Mouse (Mus musculus): ENCODE data around the gene Defb42. TPM values are rescaled to one million over a fixed set of nuclear protein-coding genes. Genes with fewer than 3 reads are reported as not detected.

Gene Defb42
- polyA plus RNA-seq, 1 experiment from 2014 or later, result 0.37 TPM

DNA sequence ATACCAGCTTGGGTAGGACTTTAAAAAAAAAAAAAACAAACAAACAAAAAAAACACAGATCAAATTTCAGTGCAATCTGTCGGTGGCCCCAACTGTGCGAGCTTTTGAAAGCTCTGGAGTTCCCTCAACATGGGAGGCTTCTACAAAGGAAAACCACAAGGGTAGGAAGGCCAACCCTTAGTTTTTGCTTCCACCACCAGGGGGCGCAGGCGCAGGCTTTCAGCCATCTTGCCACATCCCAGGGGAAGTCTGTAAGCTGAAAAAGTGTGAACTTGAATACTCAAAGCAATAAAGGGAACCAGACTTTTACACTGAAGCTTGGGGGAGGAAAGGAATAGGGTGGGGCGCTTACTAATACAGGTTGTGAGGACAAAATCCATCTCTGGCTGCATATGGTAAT is 4.0 kb downstream of the Defb42 start:
- Histone ChIP-seq H3K9me3 (ENCODE audit: control insufficient read depth, low read length) (no peaks in the 10 kb centered on the region), H3K4me2 (ENCODE audit: low read length) (no peak overlapping the region), H3K27ac (ENCODE audit: low read depth) (no peak overlapping the region), H3K4me3 (ENCODE audit: low read depth, low read length) (no peak overlapping the region), H3K4me1 (replicated peaks; ENCODE audit: control insufficient read depth, insufficient read depth, low read length) (no peaks in the 10 kb centered on the region), H3K27me3 (replicated peaks; ENCODE audit: control insufficient read depth, insufficient read depth, low read length) (no peaks in the 10 kb centered on the region), H3K36me3 (ENCODE audit: control insufficient read depth, insufficient read depth, low read length) (no peaks in the 10 kb centered on the region), H3K9ac (ENCODE audit: low read length) (no peak overlapping the region)
- ATAC-seq (replicated peaks; ENCODE audit: low FRiP score, low TSS enrichment, low read depth) (no peak), DNase-seq (ENCODE audit: low spot score) (peak; percentile 81)
- 35% methylated on average over 5 of the region's 5 CpGs for WGBS

DNA sequence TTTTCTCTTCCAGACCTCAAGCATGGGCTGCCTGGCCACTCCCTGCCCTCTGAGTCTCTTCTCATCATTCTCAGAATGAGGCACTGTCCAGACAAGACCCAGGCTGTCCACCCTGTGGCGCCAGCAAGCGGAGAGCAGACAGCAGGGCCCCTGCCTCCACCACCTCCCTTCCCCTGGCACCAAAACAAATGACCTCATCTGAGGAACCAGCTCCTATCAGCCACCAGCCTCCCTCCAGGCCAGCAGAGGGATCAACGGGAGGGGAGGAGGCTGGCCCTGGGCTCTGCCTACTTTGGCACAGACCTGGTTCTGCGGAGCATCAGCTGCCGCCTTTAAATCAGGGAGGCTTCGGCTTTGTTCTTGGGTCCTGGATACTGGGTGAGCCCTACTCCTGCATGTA is 7.9 kb downstream of the Defb42 start:
- 0 out of 2 replicates have a peak, but pooled peaks have one; percentile 36 for ATAC-seq (replicated peaks; ENCODE audit: low FRiP score, low TSS enrichment, low read depth)

DNA sequence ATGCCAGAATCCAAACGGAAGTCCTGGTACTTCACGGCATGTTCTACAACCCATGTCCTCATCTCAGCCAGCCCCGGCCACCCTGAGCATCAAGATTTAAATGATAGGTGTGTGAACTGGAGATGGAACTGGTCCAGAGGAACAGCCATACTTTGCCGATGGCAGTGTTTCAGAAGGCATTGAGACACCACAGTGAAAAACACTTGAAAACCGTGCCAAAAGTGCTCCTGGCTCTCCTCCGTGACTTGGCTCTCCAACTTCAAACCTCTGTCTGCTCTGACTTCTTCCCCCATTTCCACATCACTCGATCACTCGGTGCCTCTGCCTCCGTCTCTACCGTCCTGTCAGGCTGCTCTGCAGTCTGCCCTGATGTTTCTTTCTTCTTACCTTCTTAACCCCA is 13.6 kb downstream of the Defb42 start:
- no peaks in the 10 kb centered on the region for H3K36me3 ChIP-seq (ENCODE audit: control insufficient read depth, insufficient read depth, low read length)
- no peaks in the 10 kb centered on the region for H3K4me1 ChIP-seq (replicated peaks; ENCODE audit: control insufficient read depth, insufficient read depth, low read length)
- H3K9me3 ChIP-seq (ENCODE audit: control insufficient read depth, low read length), result no peaks in the 10 kb centered on the region
- no peak overlapping the region for H3K4me3 ChIP-seq (ENCODE audit: low read depth, low read length)
- no peak overlapping the region for H3K9ac ChIP-seq (ENCODE audit: low read length)
- ATAC-seq (replicated peaks; ENCODE audit: low FRiP score, low TSS enrichment, low read depth) (no peak), DNase-seq (ENCODE audit: low spot score) (no peak)
- H3K27me3 ChIP-seq (replicated peaks; ENCODE audit: control insufficient read depth, insufficient read depth, low read length), result no peaks in the 10 kb centered on the region
- no peak overlapping the region for H3K4me2 ChIP-seq (ENCODE audit: low read length)
- 71% methylated on average over 10 of the region's 10 CpGs for WGBS
- no peak overlapping the region for H3K27ac ChIP-seq (ENCODE audit: low read depth)

More for the DNA sequence above, 7.9 kb downstream of the Defb42 start:
- Histone ChIP-seq H3K4me3 (ENCODE audit: low read depth, low read length) (no peak overlapping the region), H3K27ac (ENCODE audit: low read depth) (no peak overlapping the region), H3K4me2 (ENCODE audit: low read length) (no peak overlapping the region), H3K9ac (ENCODE audit: low read length) (no peak overlapping the region), H3K9me3 (ENCODE audit: control insufficient read depth, low read length) (no peaks in the 10 kb centered on the region), H3K4me1 (replicated peaks; ENCODE audit: control insufficient read depth, insufficient read depth, low read length) (no peaks in the 10 kb centered on the region), H3K27me3 (replicated peaks; ENCODE audit: control insufficient read depth, insufficient read depth, low read length) (no peaks in the 10 kb centered on the region), H3K36me3 (ENCODE audit: control insufficient read depth, insufficient read depth, low read length) (no peaks in the 10 kb centered on the region)
- DNase-seq (ENCODE audit: low spot score), result no peak
- 26% methylated on average over 6 of the region's 6 CpGs for WGBS

DNA sequence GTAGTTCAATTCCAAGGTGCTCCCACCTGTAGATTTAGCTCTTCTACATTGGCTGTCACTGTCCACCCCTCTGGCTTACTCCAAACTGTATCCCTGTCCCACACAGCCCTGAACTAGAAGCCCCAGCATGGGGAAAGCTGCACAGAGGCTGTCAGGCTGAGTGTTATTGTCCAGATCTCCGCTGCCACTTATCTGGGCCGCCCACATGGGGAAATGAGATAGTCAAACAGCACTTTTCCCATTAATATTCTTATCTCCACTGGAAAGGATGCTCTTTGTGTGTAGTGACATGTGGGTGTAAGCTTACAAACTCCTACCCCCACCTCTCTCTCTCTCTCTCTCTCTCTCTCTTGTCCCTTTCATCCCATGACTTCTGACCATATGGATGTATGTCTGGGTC is 15.4 kb downstream of the Defb42 start:
- Histone ChIP-seq H3K27ac (ENCODE audit: low read depth) (no peak overlapping the region), H3K4me2 (ENCODE audit: low read length) (no peak overlapping the region), H3K4me1 (replicated peaks; ENCODE audit: control insufficient read depth, insufficient read depth, low read length) (no peaks in the 10 kb centered on the region), H3K27me3 (replicated peaks; ENCODE audit: control insufficient read depth, insufficient read depth, low read length) (no peaks in the 10 kb centered on the region), H3K9ac (ENCODE audit: low read length) (no peak overlapping the region), H3K36me3 (ENCODE audit: control insufficient read depth, insufficient read depth, low read length) (no peaks in the 10 kb centered on the region), H3K9me3 (ENCODE audit: control insufficient read depth, low read length) (no peaks in the 10 kb centered on the region), H3K4me3 (ENCODE audit: low read depth, low read length) (no peak overlapping the region)
- ATAC-seq (replicated peaks; ENCODE audit: low FRiP score, low TSS enrichment, low read depth) (no peak), DNase-seq (ENCODE audit: low spot score) (no peak)
- 62% methylated on average over 2 of the region's 2 CpGs for WGBS

DNA sequence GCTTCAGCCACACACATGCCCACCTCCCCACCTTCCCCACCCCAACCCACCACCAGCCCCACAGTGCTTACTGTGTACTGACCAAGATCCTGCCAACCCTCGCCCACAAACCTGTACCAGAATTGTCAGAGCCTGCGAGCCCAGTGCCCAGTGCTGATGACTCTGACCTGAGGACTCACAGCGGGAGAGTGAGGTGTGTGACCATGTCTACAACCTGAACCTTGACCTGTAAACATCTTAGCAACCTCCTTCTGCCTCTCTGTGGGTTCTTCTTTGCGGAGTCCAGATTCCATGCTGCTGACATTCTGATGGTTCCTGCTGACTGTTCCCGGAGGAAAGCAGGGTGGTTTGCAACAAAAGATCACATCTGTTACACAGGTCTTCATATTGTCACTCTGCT is 18.6 kb downstream of the Defb42 start:
- Histone ChIP-seq H3K9ac (ENCODE audit: low read length) (no peak overlapping the region), H3K4me3 (ENCODE audit: low read depth, low read length) (no peak overlapping the region), H3K4me2 (ENCODE audit: low read length) (no peak overlapping the region), H3K36me3 (ENCODE audit: control insufficient read depth, insufficient read depth, low read length) (no peaks in the 10 kb centered on the region), H3K27me3 (replicated peaks; ENCODE audit: control insufficient read depth, insufficient read depth, low read length) (no peaks in the 10 kb centered on the region), H3K27ac (ENCODE audit: low read depth) (no peak overlapping the region), H3K4me1 (replicated peaks; ENCODE audit: control insufficient read depth, insufficient read depth, low read length) (no peaks in the 10 kb centered on the region), H3K9me3 (ENCODE audit: control insufficient read depth, low read length) (no peaks in the 10 kb centered on the region)
- 75% methylated on average over 5 of the region's 5 CpGs for WGBS
- DNase-seq (ENCODE audit: low spot score) (no peak), ATAC-seq (replicated peaks; ENCODE audit: low FRiP score, low TSS enrichment, low read depth) (no peak)

DNA sequence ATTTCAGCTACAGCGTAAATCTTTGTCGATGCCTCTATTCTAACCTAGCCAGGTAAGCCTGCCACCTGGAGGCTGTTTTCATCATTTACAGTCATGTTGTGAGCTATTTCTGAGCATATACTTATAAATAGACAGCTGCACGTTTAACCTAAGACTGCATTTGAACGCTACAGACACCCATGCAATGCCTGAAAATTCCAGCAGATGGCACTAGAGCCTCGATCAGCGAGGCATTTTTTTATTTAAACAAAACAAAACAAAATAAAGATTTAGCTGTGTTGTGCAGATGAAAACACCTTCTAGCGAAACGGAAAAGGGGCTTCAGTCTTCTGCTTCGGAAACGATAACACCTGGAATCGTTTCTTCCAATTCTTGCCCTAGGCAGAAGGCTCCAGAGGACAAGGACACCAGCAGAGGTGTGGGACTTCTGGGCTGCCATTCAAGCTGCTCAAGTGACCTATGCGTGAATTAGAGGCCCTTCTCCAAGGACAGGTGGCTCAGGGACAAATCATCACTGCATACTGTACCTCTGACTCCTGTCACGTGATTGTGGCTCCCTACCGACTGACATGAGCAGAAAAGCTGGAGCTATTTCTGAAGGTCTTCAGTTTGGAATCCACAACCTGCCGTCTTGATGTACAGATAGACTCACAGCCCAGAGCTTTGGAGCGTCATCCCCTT is 20.0 kb downstream of the Defb42 start:
- no peaks in the 10 kb centered on the region for H3K9me3 ChIP-seq (ENCODE audit: control insufficient read depth, low read length)
- DNase-seq (ENCODE audit: low spot score), result peak; percentile 96
- H3K27me3 ChIP-seq (replicated peaks; ENCODE audit: control insufficient read depth, insufficient read depth, low read length), result no peaks in the 10 kb centered on the region
- no peaks in the 10 kb centered on the region for H3K4me1 ChIP-seq (replicated peaks; ENCODE audit: control insufficient read depth, insufficient read depth, low read length)
- no peak for ATAC-seq (replicated peaks; ENCODE audit: low FRiP score, low TSS enrichment, low read depth)
- no peak overlapping the region for H3K4me3 ChIP-seq (ENCODE audit: low read depth, low read length)
- no peak overlapping the region for H3K9ac ChIP-seq (ENCODE audit: low read length)
- H3K4me2 ChIP-seq (ENCODE audit: low read length), result no peak overlapping the region; the same call in 1 of the 2 replicates
- H3K27ac ChIP-seq (ENCODE audit: low read depth), result no peak overlapping the region
- 30% methylated on average over 16 of the region's 16 CpGs for WGBS
- H3K36me3 ChIP-seq (ENCODE audit: control insufficient read depth, insufficient read depth, low read length), result no peaks in the 10 kb centered on the region

DNA sequence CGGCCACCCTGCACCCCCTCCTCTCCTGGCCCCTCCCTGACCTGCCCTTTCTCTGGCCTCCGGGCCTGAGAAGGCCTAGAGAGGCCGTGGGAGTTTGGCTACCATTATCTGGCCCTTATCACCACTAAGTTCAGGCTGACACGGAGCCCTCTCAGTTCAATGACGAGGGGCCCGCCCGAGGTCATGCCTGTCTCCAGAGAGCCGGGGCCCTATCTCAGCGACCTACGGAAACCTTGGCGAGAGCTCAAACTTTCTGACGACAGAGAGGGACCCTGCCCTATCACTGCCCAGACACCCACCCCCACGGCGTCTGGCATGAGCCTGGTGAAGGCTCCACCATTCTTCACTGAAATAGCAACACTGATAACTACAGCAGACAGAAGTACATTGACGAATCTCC is 20.9 kb downstream of the Defb42 start:
- 40% methylated on average over 15 of the region's 15 CpGs for WGBS

More for the DNA sequence above, 20.9 kb downstream of the Defb42 start:
- H3K36me3 ChIP-seq (ENCODE audit: control insufficient read depth, insufficient read depth, low read length), result no peaks in the 10 kb centered on the region
- no peak overlapping the region for H3K4me2 ChIP-seq (ENCODE audit: low read length)
- H3K27me3 ChIP-seq (replicated peaks; ENCODE audit: control insufficient read depth, insufficient read depth, low read length), result no peaks in the 10 kb centered on the region
- H3K27ac ChIP-seq (ENCODE audit: low read depth), result no peak overlapping the region
- 0 out of 2 replicates have a peak, but pooled peaks have one; percentile 32 for ATAC-seq (replicated peaks; ENCODE audit: low FRiP score, low TSS enrichment, low read depth)
- no peaks in the 10 kb centered on the region for H3K4me1 ChIP-seq (replicated peaks; ENCODE audit: control insufficient read depth, insufficient read depth, low read length)
- H3K4me3 ChIP-seq (ENCODE audit: low read depth, low read length), result no peak overlapping the region
- H3K9ac ChIP-seq (ENCODE audit: low read length), result no peak overlapping the region
- H3K9me3 ChIP-seq (ENCODE audit: control insufficient read depth, low read length), result no peaks in the 10 kb centered on the region
- no peak for DNase-seq (ENCODE audit: low spot score)

Other genes starting within 250 kb of the Defb42 start
- 7.4 and 7.6 TPM in 2 replicates for gene Wdfy2, start 209.3 kb upstream of the Defb42 start, polyA plus RNA-seq (2014; fragmentation: Nextera tagmentation; extraction: Ambion mirVana)
- gene Defb48, start 62.5 kb upstream of the Defb42 start, polyA plus RNA-seq (2014; fragmentation: Nextera tagmentation; extraction: Ambion mirVana), result not detected in 2 replicates
- gene Defb47, start 48.9 kb upstream of the Defb42 start, polyA plus RNA-seq (2014; fragmentation: Nextera tagmentation; extraction: Ambion mirVana), result not detected in 2 replicates
- not detected in 2 replicates for gene Defb43, start 35.2 kb upstream of the Defb42 start, polyA plus RNA-seq (2014; fragmentation: Nextera tagmentation; extraction: Ambion mirVana)
- not detected in 2 replicates for gene Defb30, start 3.0 kb downstream of the Defb42 start, polyA plus RNA-seq (2014; fragmentation: Nextera tagmentation; extraction: Ambion mirVana)